Mouse (Mus musculus) hindbrain, embryonic 11.5 days (tissue): ENCODE measurements around the gene Cd274. TPM values are rescaled to one million over a fixed set of nuclear protein-coding genes. Genes with fewer than 3 reads are reported as not detected.

ENCODE experiments used
- ATAC-seq: fragments of 200-750 bp; cut with Nextera tagmentation; 2 replicates; pipeline ENCODE4 v1.8.0; 2017; ENCODE audit warnings: mild to moderate bottlenecking, moderate TSS enrichment, moderate library complexity; ENCODE audit not compliant: low FRiP score
- DNase-seq: peaks from one replicate; pipeline ENCODE4 v3.0.0-alpha.2; 2015; ENCODE audit warnings: low spot score
- H3K27ac ChIP-seq: fragments of 300-500 bp; sonication (generic); 2 replicates; pipeline ENCODE4 v1.5.1; 2014; ENCODE audit warnings: mild to moderate bottlenecking, low read depth, low read length
- H3K27me3 ChIP-seq: fragments of 300-500 bp; sonication (generic); 2 replicates; pipeline ENCODE4 v1.6.1; 2014; ENCODE audit warnings: mild to moderate bottlenecking, low read length, moderate library complexity, mixed read lengths; ENCODE audit not compliant: control insufficient read depth, insufficient read depth
- H3K36me3 ChIP-seq: fragments of 300-500 bp; sonication (generic); 2 replicates; pipeline ENCODE4 v1.6.1; 2014; ENCODE audit warnings: mild to moderate bottlenecking, low read length, moderate library complexity, mixed read lengths; ENCODE audit not compliant: control insufficient read depth, insufficient read depth
- H3K4me1 ChIP-seq: fragments of 300-500 bp; sonication (generic); replicated peaks from 2 replicates; pipeline ENCODE4 v1.6.1; 2014; ENCODE audit warnings: low read length, mixed read lengths; ENCODE audit not compliant: control insufficient read depth, insufficient read depth
- H3K4me2 ChIP-seq: fragments of 300-500 bp; sonication (generic); replicated peaks from 2 replicates; pipeline ENCODE4 v1.6.1; 2014; ENCODE audit warnings: mild to moderate bottlenecking, low read depth, low read length
- H3K4me3 ChIP-seq: fragments of 300-500 bp; sonication (generic); 2 replicates; pipeline ENCODE4 v1.5.1; 2014; ENCODE audit warnings: low read depth, low read length
- H3K9ac ChIP-seq: fragments of 300-500 bp; sonication (generic); 2 replicates; pipeline ENCODE4 v1.6.1; 2014; ENCODE audit warnings: low read depth, low read length
- H3K9me3 ChIP-seq: fragments of 300-500 bp; sonication (generic); 2 replicates; pipeline ENCODE4 v1.6.1; 2016; ENCODE audit warnings: low read length; ENCODE audit not compliant: control insufficient read depth
- WGBS: fragments of 180-500 bp; shearing (Covaris S2); extraction: QIAGEN DNeasy Blood & Tissue Kit; methylation state at CpG from one replicate; pipeline ENCODE4 v1.1.7; 2014; 5-methylcytosine and 5-hydroxymethylcytosine counted together
- polyA plus RNA-seq: library from polyadenylated mRNA; unstranded; fragments of >200 nt; fragmentation: Nextera tagmentation; extraction: Ambion mirVana; gene quantifications from 2 replicates; pipeline ENCODE4 v1.2.1, GENCODE M21; 2014

Gene Cd274
- polyA plus RNA-seq, 1 experiment from 2014 or later, result 0.39 TPM

- peak; percentile 85 for DNase-seq
- Histone ChIP-seq H3K27me3 (no peaks in the 10 kb centered on the region), H3K36me3 (no peaks in the 10 kb centered on the region), H3K4me2 (peak overlapping the region; percentile 65), H3K27ac (no peak overlapping the region), H3K4me1 (no peaks in the 10 kb centered on the region), H3K4me3 (peak overlapping the region; percentile 52), H3K9me3 (no peaks in the 10 kb centered on the region), H3K9ac (peak overlapping the region; percentile 71)
- ATAC-seq, result peak; percentile 100
- 3% methylated on average over 33 of the region's 33 CpGs for WGBS
Observed at GRCm38 (mm10) chr19:29361468-29362130, 5.7 kb upstream of the Cd274 start.

DNA sequence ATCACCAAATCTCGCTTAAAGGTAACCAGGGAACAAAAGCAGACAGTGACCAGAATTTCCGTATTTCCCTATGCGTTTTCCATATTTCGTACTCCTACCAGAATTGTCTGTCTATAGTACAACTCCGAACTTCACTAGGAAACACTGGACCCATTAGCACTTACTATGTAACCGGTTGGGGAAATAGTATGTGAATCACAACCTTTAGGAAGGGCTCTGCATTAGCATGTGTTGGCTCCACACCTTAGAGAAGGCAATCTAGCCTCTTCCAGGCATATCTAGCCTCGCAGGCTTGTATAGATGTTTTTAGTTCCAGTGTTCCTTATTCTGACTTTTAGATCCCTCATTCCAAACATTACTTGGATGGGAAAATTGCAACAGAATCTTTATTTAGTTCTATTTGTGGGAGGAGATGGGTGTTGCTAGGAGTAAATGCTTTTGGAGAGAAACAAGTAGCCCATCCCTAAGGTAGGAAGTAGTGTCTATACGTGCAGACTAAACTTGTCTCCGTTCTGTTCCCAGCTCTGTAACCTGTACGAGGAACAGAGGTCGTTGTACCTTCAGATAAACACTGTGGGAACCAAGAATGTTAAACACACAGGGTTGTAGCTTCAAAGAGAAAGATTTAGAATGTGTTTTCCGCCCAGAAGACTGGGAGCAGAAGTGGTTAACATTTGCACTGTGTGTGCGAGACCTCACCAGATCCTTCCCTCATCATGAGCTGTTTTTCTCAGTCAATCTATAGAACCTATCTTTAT, 4.9 kb upstream of the Cd274 start:
- Histone ChIP-seq H3K27ac (no peak overlapping the region), H3K9me3 (no peaks in the 10 kb centered on the region)

GRCm38 (mm10) chr19:29363557-29363956, 3.7 kb upstream of the Cd274 start:
- no peak for ATAC-seq
- DNase-seq, result no peak
- Histone ChIP-seq H3K27ac (no peak overlapping the region), H3K27me3 (no peaks in the 10 kb centered on the region), H3K4me2 (no peak overlapping the region), H3K9me3 (no peaks in the 10 kb centered on the region), H3K4me3 (no peak overlapping the region), H3K4me1 (peaks cover 3% of the 10 kb centered on the region; the same call in 1 of the 2 replicates), H3K36me3 (no peaks in the 10 kb centered on the region), H3K9ac (no peak overlapping the region)
- WGBS, result 97% methylated on average over 7 of the region's 7 CpGs

More for the DNA sequence above, 4.9 kb upstream of the Cd274 start:
- WGBS, result 49% methylated on average over 13 of the region's 13 CpGs
- DNase-seq, result no peak
- Histone ChIP-seq H3K27me3 (no peaks in the 10 kb centered on the region), H3K4me1 (peaks cover 1% of the 10 kb centered on the region; the same call in 1 of the 2 replicates), H3K9ac (peak overlapping the region; percentile 13; the same call in 1 of the 2 replicates), H3K36me3 (no peaks in the 10 kb centered on the region), H3K4me3 (peak overlapping the region; percentile 52), H3K4me2 (peak overlapping the region; percentile 65)
- peak; percentile 46 for ATAC-seq

- Histone ChIP-seq H3K36me3 (no peaks in the 10 kb centered on the region), H3K4me2 (no peak overlapping the region), H3K9ac (no peak overlapping the region), H3K27me3 (no peaks in the 10 kb centered on the region), H3K9me3 (no peaks in the 10 kb centered on the region), H3K27ac (no peak overlapping the region), H3K4me1 (peaks cover 3% of the 10 kb centered on the region; the same call in 1 of the 2 replicates), H3K4me3 (no peak overlapping the region)
- ATAC-seq (no peak), DNase-seq (no peak)
- 78% methylated on average over 5 of the region's 5 CpGs for WGBS
Observed at GRCm38 (mm10) chr19:29364076-29364475, 3.2 kb upstream of the Cd274 start.

DNA sequence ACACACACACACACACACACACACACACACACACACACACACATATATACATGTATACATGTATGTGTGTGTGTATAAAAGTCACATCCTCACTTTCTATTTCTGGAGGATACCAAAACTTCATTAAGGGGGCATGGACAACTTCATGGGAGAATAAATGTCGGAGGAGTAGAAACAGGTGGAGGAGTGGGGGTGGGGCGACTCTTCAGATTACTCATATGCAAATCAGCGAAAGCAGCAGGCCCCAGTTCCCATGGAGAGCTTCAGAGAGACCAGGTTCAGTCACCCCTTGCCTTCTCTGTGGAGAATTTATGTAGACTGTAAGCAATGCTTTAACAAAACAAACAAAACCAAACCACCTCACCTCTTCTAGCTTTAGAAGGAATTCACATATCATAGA, 2.1 kb upstream of the Cd274 start:
- 13% methylated on average over 3 of the region's 3 CpGs for WGBS

DNA sequence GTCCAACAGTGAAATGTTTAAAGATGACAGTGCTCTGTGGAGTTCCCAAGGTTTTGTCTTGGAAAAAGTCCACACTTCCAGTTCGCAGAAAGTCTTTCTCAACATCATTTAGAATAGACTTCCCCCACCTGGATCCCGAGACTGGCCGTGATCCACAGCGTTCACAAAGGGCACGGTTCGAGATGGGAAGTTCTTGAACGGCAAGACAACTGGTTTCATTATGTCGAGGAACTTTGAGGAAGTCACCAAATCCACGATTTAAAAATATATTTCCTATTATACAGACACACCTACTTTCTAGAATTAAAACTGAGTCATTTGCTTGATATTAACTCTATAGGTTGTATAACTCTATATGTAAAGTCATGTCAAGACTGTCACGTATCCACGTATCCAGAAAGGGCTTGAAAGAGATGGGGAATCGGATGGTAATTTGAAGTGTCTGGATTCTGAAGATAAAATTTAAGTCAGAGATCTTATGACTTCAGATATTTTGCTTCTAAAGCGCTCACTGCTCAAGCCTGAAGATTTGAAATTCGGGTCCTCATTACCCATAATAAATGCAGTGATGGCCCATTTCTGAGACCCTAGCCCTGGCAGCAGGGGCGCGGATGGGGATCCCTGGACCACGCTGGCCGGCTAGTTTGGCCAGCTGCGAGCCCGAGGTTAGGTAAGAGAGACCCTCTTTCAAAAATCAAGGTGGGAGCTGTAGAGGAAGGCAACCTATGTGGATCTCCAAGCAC, 858 bp upstream of the Cd274 start:
- no peaks in the 10 kb centered on the region for H3K27me3 ChIP-seq
- no peak for DNase-seq
- peak overlapping the region; percentile 67 for H3K4me2 ChIP-seq
- ATAC-seq, result no peak
- H3K36me3 ChIP-seq, result no peaks in the 10 kb centered on the region
- no peak overlapping the region for H3K9ac ChIP-seq
- 56% methylated on average over 20 of the region's 20 CpGs for WGBS
- H3K4me1 ChIP-seq, result peaks cover 3% of the 10 kb centered on the region; the same call in 1 of the 2 replicates
- no peaks in the 10 kb centered on the region for H3K9me3 ChIP-seq
- no peak overlapping the region for H3K27ac ChIP-seq
- H3K4me3 ChIP-seq, result peak overlapping the region; percentile 37

More for the DNA sequence above, 2.1 kb upstream of the Cd274 start:
- DNase-seq, result no peak
- Histone ChIP-seq H3K27ac (no peak overlapping the region), H3K9me3 (no peaks in the 10 kb centered on the region), H3K4me2 (no peak overlapping the region), H3K36me3 (no peaks in the 10 kb centered on the region), H3K4me3 (no peak overlapping the region), H3K4me1 (peaks cover 3% of the 10 kb centered on the region; the same call in 1 of the 2 replicates), H3K9ac (no peak overlapping the region), H3K27me3 (no peaks in the 10 kb centered on the region)
- ATAC-seq, result no peak

DNA sequence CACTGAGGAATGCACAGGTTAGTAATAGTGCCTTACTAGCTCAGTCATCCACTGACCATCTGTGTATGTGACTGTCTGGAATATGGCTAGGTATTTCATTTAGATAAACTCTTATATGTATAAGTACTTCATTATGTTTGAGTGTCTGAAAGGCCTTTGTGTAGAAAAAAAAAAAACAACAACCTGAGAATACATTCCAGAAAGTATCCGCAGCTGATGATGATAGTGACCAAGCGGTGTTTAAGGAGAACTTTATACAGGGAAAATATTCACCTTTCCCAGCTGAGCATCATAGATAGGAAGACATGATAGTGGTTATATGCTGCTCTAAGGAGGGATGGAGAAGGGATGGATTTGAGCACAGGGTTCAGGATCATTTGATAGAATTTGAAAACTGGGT, 786 bp downstream of the Cd274 start:
- 95% methylated on average over 2 of the region's 2 CpGs for WGBS
- Histone ChIP-seq H3K9me3 (no peaks in the 10 kb centered on the region), H3K36me3 (no peaks in the 10 kb centered on the region), H3K4me2 (no peak overlapping the region), H3K27ac (no peak overlapping the region), H3K4me3 (no peak overlapping the region), H3K4me1 (peaks cover 3% of the 10 kb centered on the region; the same call in 1 of the 2 replicates), H3K9ac (no peak overlapping the region), H3K27me3 (no peaks in the 10 kb centered on the region)
- no peak for DNase-seq
- ATAC-seq, result no peak

DNA sequence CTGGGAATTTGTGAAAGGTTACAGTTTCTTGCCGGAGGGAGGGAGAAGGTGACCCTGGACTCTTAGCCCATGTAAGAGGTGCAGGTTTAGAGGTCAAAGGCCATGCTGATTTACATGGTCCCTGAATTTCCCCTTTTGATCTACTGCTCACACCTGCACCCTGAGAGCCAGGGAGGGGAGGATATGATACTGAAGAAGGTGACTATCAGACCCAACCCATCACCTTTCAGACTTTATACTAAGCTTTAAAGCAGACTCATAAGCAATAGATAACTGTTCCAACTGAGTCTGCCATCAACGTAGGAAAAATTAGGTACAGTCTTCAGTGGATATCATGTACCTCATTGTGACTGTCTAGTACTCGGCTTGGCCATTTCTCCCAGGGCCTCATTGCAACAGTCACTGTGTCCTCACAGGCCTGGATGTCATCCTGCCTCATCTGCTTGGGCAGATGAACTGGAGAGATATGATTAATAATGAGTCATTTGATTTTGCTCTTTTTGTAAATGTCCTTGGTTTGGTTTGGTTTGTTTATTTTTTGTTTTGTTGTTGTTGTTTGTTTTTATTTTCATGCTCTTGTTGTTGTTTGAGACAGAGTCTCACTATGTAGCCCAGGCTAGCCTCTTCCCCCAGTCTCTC, 1.5 kb downstream of the Cd274 start:
- H3K4me2 ChIP-seq, result no peak overlapping the region
- H3K4me1 ChIP-seq, result peaks cover 3% of the 10 kb centered on the region; the same call in 1 of the 2 replicates
- H3K4me3 ChIP-seq, result no peak overlapping the region
- H3K27ac ChIP-seq, result no peak overlapping the region
- no peak for DNase-seq
- no peaks in the 10 kb centered on the region for H3K9me3 ChIP-seq
- ATAC-seq, result no peak
- no peak overlapping the region for H3K9ac ChIP-seq
- no peaks in the 10 kb centered on the region for H3K27me3 ChIP-seq
- WGBS, result 87% methylated on average over 3 of the region's 3 CpGs
- no peaks in the 10 kb centered on the region for H3K36me3 ChIP-seq
